Mouse (Mus musculus) erythroblast, embryonic 14.5 days (primary cell): Measurements from ENCODE around the gene Rps3. TPM values are rescaled to one million over a fixed set of nuclear protein-coding genes. Genes with fewer than 3 reads are reported as not detected.

ENCODE experiments used
- H3K27me3 ChIP-seq: 2 replicates; pipeline ENCODE4 v1.6.1; 2012; ENCODE audit warnings: inconsistent platforms; ENCODE audit not compliant: control insufficient read depth
- H3K36me3 ChIP-seq: 2 replicates; pipeline ENCODE4 v1.6.1; 2012; ENCODE audit warnings: mild to moderate bottlenecking, inconsistent platforms; ENCODE audit not compliant: control insufficient read depth
- H3K4me1 ChIP-seq: 2 replicates; pipeline ENCODE4 v1.6.1; 2012; ENCODE audit warnings: inconsistent platforms; ENCODE audit not compliant: control insufficient read depth
- H3K4me3 ChIP-seq: replicated peaks from 2 replicates; pipeline ENCODE3; 2012; ENCODE audit warnings: moderate library complexity, mild to moderate bottlenecking, inconsistent platforms
- H3K9me3 ChIP-seq: 2 replicates; pipeline ENCODE4 v1.6.1; 2012; ENCODE audit warnings: low read length, inconsistent platforms, mixed read lengths; ENCODE audit not compliant: control insufficient read depth
- GATA1 ChIP-seq: IDR thresholded peaks from 2 replicates; pipeline ENCODE4 v1.6.1; 2012; ENCODE audit warnings: low read length, inconsistent platforms, mixed read lengths
- TAL1 ChIP-seq: IDR thresholded peaks from 3 replicates; pipeline ENCODE4 v1.6.1; 2012; ENCODE audit warnings: low read length, inconsistent platforms, mixed read lengths
- polyA plus RNA-seq: library from polyadenylated mRNA; stranded (reverse); fragments of >175 nt; gene quantifications from 2 replicates; pipeline ENCODE4 v1.2.3, GENCODE M21; 2012

The Rps3 gene
- polyA plus RNA-seq = 40.9 and 83.1 TPM in 2 replicates

- peaks cover 2% of the 10 kb centered on the region; the same call in 1 of the 2 replicates for H3K27me3 ChIP-seq
- H3K4me1 ChIP-seq = peaks cover 54% of the 10 kb centered on the region
- H3K4me3 ChIP-seq = peak within 1 kb of the TSS; percentile 82
- H3K36me3 ChIP-seq = peaks cover 44% of the 10 kb centered on the region
- TF ChIP-seq GATA1 = no peak
- TF ChIP-seq TAL1 = no peak
- no peaks in the 10 kb centered on the region for H3K9me3 ChIP-seq
These were observed at the start of gene Rps3 for GRCm38 (mm10) chr7:99483271-99483923. Rps3 (minus strand) TSS chr7:99483738.

- Histone ChIP-seq H3K9me3 (no peaks in the 10 kb centered on the region), H3K27me3 (no peaks in the 10 kb centered on the region), H3K36me3 (peaks cover 6% of the 10 kb centered on the region), H3K4me1 (peaks cover 86% of the 10 kb centered on the region), H3K4me3 (peak overlapping the region; percentile 30)
- TF ChIP-seq TAL1 = no peak
- TF ChIP-seq GATA1 = 0 out of 2 replicates have a peak, but pooled peaks have one; percentile 29
These were observed 49.0 kb upstream of the Rps3 start for GRCm38 (mm10) chr7:99532526-99532925.

GRCm38 (mm10) chr7:99531408-99531970 is 48.0 kb upstream of the Rps3 start:
- Histone ChIP-seq H3K4me3 (peak overlapping the region; percentile 36), H3K27me3 (no peaks in the 10 kb centered on the region), H3K36me3 (no peaks in the 10 kb centered on the region; the same call in 1 of the 2 replicates), H3K9me3 (no peaks in the 10 kb centered on the region), H3K4me1 (peaks cover 76% of the 10 kb centered on the region)
- no peak for TF ChIP-seq GATA1
- no peak for TF ChIP-seq TAL1

DNA sequence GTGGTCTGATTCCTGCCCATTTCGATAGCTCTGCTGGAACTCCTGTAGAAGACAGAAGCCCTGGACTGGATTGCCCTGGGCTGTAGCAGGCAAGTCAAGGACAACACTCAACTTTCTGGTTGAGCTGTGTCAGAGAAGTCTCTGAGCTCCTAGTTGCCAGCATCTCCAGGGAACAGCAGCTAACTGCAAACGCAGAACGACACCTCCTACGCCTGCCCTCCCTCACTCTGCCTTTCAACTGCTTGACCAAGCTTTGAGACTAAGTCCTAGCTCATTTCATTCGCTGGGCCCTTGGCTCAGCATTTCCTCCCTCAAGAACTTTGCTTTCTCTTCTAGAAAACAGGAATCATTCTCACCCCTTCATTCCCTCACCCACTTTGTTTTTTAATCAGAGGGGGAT is 45.9 kb upstream of the Rps3 start:
- Histone ChIP-seq H3K36me3 (no peaks in the 10 kb centered on the region; the same call in 1 of the 2 replicates), H3K27me3 (no peaks in the 10 kb centered on the region), H3K4me3 (no peak overlapping the region), H3K4me1 (peaks cover 56% of the 10 kb centered on the region), H3K9me3 (no peaks in the 10 kb centered on the region)
- TF ChIP-seq TAL1 = no peak
- TF ChIP-seq GATA1 = no peak

GRCm38 (mm10) chr7:99528547-99528946 is 45.0 kb upstream of the Rps3 start:
- H3K4me3 ChIP-seq = no peak overlapping the region
- peaks cover 47% of the 10 kb centered on the region for H3K4me1 ChIP-seq
- TF ChIP-seq GATA1 = no peak
- TF ChIP-seq TAL1 = no peak
- H3K36me3 ChIP-seq = no peaks in the 10 kb centered on the region; the same call in 1 of the 2 replicates
- no peaks in the 10 kb centered on the region for H3K27me3 ChIP-seq
- H3K9me3 ChIP-seq = no peaks in the 10 kb centered on the region

DNA sequence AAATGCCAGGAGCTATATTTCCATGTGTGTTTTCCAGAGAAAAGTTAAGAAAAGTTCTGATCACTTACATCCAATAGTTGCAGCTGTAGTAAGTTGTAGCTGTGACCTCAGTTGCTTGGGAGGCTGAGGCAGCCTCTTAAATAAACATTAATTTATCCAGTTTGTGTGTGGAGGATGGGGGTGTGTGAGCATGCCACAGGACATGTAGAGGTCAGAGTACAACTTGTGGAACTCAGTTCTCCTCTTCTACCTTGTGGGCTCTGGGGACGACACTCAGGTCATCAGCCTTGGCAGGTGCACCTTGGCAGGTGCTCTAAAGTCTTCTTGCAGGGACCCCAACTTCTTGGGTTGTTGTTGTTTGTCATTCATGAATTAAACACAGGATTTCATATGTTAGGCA is 40.3 kb upstream of the Rps3 start:
- Histone ChIP-seq H3K4me3 (no peak overlapping the region), H3K9me3 (no peaks in the 10 kb centered on the region), H3K36me3 (no peaks in the 10 kb centered on the region), H3K4me1 (peaks cover 12% of the 10 kb centered on the region), H3K27me3 (no peaks in the 10 kb centered on the region)
- TF ChIP-seq GATA1 (no peak), TAL1 (no peak)

DNA sequence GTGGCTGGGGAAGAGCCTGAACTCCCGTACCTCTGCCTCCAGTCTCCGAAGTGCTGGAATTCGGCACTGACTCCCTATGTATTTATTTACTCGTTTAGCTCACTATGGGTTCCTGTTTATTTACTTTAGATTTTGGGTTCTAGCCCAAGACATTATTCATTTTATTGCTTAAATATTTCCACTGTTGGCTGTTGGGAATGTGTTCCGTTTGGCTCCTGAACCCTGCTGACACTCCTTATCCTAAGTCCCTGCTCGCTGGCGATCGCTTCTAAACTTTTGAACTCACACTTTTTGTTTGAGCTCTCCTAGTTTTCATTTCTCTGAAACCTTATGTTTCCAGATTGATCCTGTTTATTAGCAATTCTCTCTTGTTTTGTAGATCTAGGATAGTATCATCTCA is 39.6 kb upstream of the Rps3 start:
- no peaks in the 10 kb centered on the region for H3K27me3 ChIP-seq
- no peaks in the 10 kb centered on the region for H3K36me3 ChIP-seq
- H3K4me1 ChIP-seq = peaks cover 11% of the 10 kb centered on the region
- no peak overlapping the region for H3K4me3 ChIP-seq
- no peak for TF ChIP-seq GATA1
- TF ChIP-seq TAL1 = no peak
- H3K9me3 ChIP-seq = no peaks in the 10 kb centered on the region

DNA sequence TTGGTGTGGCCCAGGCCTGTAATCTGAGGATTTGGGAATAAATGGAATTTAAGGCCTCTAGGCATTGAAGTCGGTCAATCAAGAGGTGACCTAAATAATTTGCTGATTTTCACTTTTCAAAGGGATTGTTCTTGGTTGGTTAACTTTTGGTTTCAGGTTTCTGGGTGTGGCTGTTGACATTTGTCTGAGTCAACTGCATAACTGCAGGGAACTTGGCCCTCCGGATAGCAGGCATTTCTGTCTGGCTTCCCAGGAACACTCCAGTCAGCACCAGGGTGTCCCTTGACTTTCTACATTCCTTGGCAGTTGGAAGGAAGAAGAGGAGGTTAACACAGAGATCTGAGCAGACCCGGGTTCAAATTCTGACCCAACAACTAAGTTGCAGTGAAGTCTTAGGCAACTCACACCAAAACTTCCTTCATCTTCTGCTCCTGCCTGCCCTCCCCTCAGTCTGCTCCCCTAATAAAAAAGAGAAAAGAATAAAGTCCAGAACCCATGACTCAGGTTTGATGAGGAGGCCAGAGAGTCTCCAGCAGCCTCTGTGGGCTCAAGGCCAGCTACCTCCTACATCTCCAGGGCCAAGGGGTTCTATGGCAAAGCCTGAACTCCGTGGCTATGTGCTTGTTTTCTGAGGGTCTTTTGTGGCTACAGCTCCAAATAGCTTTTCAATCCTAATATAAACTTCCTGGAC is 35.6 kb upstream of the Rps3 start:
- no peak overlapping the region for H3K4me3 ChIP-seq
- peaks cover 2% of the 10 kb centered on the region; the same call in 1 of the 2 replicates for H3K36me3 ChIP-seq
- TF ChIP-seq GATA1 (no peak), TAL1 (no peak)
- H3K27me3 ChIP-seq = no peaks in the 10 kb centered on the region
- no peaks in the 10 kb centered on the region for H3K9me3 ChIP-seq
- H3K4me1 ChIP-seq = peaks cover 37% of the 10 kb centered on the region

GRCm38 (mm10) chr7:99516814-99517157 is 33.2 kb upstream of the Rps3 start:
- no peaks in the 10 kb centered on the region for H3K27me3 ChIP-seq

More at GRCm38 (mm10) chr7:99516814-99517157, 33.2 kb upstream of the Rps3 start:
- Histone ChIP-seq H3K36me3 (peaks cover 2% of the 10 kb centered on the region; the same call in 1 of the 2 replicates), H3K9me3 (no peaks in the 10 kb centered on the region), H3K4me1 (peaks cover 40% of the 10 kb centered on the region), H3K4me3 (peak overlapping the region; percentile 6)
- TF ChIP-seq GATA1 (no peak), TAL1 (no peak)
